Mouse (Mus musculus): Measurements from ENCODE around the gene Pfas. TPM values are rescaled to one million over a fixed set of nuclear protein-coding genes. Genes with fewer than 3 reads are reported as not detected.
"Not testable (repeated sequence)": the region's sequence is repeated elsewhere in the genome, so short reads cannot be mapped to it uniquely, and the experiment has no call there.

Pfas gene
- polyA plus RNA-seq, 1 experiment from 2014 or later = 15.5 TPM

DNA sequence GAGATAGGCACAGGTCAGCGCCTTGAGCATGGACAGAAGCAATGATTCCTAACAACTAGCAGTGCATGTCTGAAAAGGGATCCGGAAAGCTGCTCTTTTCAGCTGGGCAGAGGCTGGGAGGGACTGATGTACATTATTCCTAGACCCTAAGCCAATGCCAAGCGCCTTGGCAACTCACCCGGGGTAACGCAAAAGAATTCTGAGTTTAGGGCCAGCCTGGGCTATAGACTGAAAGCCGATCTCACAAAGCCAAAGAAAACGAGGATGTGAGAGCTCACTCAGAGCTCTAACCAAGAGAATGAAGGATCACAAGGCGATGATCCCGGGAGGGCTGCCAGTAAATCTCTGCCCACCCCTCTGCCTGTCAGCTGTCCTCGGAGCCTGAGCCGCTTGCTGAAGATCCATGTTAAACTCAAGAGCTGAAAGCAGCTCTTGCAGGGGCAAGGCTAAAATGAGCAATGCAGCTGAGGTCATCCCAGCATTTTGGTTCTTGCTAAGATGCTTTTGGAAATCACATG, 20.8 kb downstream of the Pfas start:
- H3K4me2 ChIP-seq = no peak overlapping the region
- peaks cover 52% of the 10 kb centered on the region for H3K36me3 ChIP-seq
- peak overlapping the region; percentile 28 for H3K27ac ChIP-seq (replicated peaks)
- ATAC-seq (ENCODE audit: low FRiP score) = no peak
- no peak overlapping the region for H3K4me3 ChIP-seq (replicated peaks)
- no peaks in the 10 kb centered on the region for H3K27me3 ChIP-seq (replicated peaks)
- no peaks in the 10 kb centered on the region for H3K9me3 ChIP-seq (replicated peaks)
- no peak overlapping the region for H3K9ac ChIP-seq (replicated peaks)
- 72% methylated on average over 11 of the region's 11 CpGs for WGBS
- H3K4me1 ChIP-seq = no peaks in the 10 kb centered on the region

DNA sequence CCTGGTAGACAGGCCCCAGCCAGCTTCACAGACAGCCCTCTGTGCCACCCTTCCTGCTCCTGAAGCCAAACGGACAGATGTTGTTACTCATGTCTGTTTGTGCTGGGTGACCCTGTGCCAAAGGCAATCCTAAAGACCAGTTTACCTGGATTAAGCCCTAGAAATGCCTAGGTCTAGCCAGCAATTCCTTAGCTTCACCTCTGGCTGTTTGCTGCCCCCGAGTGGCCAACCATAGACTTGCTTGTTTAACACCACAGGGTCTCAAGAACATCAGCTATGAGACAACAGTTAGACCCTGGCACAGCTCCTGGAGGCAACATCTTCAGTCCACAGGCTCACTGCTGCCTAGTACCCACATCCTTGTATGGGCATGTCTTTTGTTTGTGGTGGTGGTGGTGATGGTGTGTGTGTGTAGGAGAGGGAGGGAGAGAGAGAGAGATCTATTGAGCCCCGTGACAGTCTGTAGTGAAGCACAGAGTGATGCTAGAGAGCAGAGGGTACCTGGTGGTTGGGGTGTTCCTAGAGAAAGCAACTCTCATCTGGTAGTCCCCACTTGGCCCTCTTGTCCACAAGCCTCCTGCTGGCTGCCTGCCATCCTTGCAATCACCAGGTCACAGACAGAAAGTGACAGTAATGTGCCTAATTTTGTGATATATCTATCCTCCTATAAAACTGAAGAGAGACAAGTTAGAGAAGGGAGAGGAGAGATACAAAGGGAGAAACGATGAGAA, 25.5 kb downstream of the Pfas start:
- no peak overlapping the region for H3K9ac ChIP-seq (replicated peaks)
- H3K9me3 ChIP-seq (replicated peaks) = no peaks in the 10 kb centered on the region
- no peaks in the 10 kb centered on the region for H3K27me3 ChIP-seq (replicated peaks)
- WGBS = 29% methylated on average over 4 of the region's 4 CpGs
- no peak overlapping the region for H3K4me3 ChIP-seq (replicated peaks)
- no peak overlapping the region for H3K4me2 ChIP-seq
- ATAC-seq (ENCODE audit: low FRiP score) = no peak
- H3K36me3 ChIP-seq = peaks cover 16% of the 10 kb centered on the region
- H3K27ac ChIP-seq (replicated peaks) = no peak overlapping the region
- no peaks in the 10 kb centered on the region for H3K4me1 ChIP-seq

DNA sequence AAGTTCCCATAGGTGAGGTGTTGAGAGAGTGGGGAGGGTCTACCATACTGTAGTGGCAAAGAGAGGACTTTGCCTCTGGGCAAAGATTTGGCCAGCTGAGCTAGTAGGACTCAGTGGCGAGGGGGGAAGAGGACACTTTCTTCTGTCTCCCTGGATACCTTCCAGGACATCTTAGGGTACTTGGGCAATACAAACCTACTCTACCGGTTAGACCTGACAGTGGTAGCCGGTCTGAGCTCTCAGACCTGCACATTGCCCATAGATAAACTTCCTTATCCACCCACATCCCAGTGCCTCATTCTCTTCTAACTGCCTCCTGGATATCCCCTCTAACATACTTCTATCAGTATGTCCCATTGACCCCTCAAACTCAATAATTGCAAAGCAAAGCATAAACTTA, 27.3 kb downstream of the Pfas start:
- WGBS = 74% methylated on average over 3 of the region's 3 CpGs
- H3K4me3 ChIP-seq (replicated peaks) = no peak overlapping the region
- H3K27ac ChIP-seq (replicated peaks) = no peak overlapping the region
- no peaks in the 10 kb centered on the region for H3K4me1 ChIP-seq
- no peaks in the 10 kb centered on the region for H3K9me3 ChIP-seq (replicated peaks)
- no peak for ATAC-seq (ENCODE audit: low FRiP score)
- H3K9ac ChIP-seq (replicated peaks) = no peak overlapping the region
- H3K27me3 ChIP-seq (replicated peaks) = no peaks in the 10 kb centered on the region
- peaks cover 2% of the 10 kb centered on the region; the same call in 1 of the 2 replicates for H3K36me3 ChIP-seq
- no peak overlapping the region for H3K4me2 ChIP-seq

DNA sequence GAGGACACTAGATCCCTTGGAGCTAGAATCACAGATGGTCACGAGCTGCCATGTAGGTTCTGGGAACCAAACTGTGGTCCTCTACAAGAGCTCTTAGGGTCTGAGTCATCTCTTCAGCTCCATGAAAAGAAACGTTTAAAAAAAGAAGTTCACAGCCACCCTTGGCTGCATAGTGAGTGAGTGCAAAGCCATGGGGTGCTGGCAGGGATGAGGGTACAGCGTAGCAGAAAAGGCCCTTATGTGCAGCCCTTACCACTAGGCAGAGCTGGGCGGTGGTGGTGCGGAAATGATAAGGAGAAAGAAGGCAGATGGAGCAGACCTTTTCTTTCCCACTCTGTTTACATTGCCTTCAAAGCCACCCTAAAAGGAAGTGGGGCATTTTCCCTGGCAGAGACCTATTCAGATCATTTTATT, 28.9 kb downstream of the Pfas start:
- ATAC-seq (ENCODE audit: low FRiP score) = no peak
- Histone ChIP-seq H3K36me3 (no peaks in the 10 kb centered on the region), H3K27ac (replicated peaks) (no peak overlapping the region), H3K4me2 (no peak overlapping the region), H3K9me3 (replicated peaks) (no peaks in the 10 kb centered on the region), H3K4me3 (replicated peaks) (no peak overlapping the region), H3K4me1 (no peaks in the 10 kb centered on the region), H3K9ac (replicated peaks) (no peak overlapping the region), H3K27me3 (replicated peaks) (no peaks in the 10 kb centered on the region)
- WGBS = 72% methylated on average over 5 of the region's 5 CpGs

DNA sequence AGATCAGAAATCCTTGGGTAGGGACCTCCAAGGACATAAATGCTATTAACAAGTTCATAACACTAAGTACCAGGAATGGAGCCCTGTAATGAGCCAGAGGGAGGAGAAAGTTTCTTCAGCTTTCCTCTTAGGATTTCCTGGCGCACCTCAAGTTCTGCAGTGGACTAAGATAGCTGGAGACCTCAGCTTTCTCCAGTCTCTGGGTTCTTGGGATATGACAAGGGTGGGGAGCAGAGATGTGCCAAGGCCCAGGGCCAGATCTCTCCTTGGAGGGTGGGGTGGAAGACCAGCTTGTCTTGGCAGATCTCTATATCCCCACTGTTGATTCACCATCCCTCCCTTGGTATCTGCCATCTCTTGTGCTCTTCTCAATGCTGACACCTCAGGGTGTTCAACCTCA, 32.7 kb downstream of the Pfas start:
- WGBS = 91% methylated on average over 1 of the region's 1 CpGs
- peaks cover 11% of the 10 kb centered on the region for H3K4me1 ChIP-seq
- no peak overlapping the region for H3K27ac ChIP-seq (replicated peaks)
- H3K9me3 ChIP-seq (replicated peaks) = no peaks in the 10 kb centered on the region
- no peak overlapping the region for H3K4me3 ChIP-seq (replicated peaks)
- no peaks in the 10 kb centered on the region for H3K36me3 ChIP-seq
- ATAC-seq (ENCODE audit: low FRiP score) = no peak
- H3K27me3 ChIP-seq (replicated peaks) = no peaks in the 10 kb centered on the region
- H3K9ac ChIP-seq (replicated peaks) = no peak overlapping the region
- H3K4me2 ChIP-seq = no peak overlapping the region

DNA sequence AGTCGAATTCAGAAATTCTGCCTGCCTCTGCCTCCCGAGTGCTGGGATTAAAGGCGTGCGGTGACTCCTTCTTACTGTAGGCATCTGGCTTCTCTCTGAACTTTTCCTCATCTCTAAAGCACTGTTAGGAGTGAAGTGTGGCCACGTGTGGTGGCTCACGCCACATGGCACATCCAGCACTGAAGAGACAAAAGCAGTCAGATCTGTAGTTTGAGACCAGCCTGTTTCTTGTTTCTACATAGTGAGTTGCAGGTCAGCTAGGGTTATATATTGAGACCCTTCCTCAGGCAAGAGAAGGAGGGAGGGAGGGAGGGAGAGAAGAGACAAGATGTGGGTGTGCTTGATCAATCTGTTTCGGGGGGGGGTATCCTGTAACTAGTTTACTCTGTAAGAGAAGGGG, 33.2 kb downstream of the Pfas start, which contains the start of gene Rangrf:
TSS of gene Rangrf (minus strand) at position 101 of the 400 bp plus-strand sequence.
- no peaks in the 10 kb centered on the region for H3K27me3 ChIP-seq (replicated peaks)
- WGBS = 81% methylated on average over 7 of the region's 7 CpGs
- H3K27ac ChIP-seq (replicated peaks) = no peak within 1 kb of the TSS
- peak within 1 kb of the TSS; percentile 46 for H3K4me3 ChIP-seq (replicated peaks)
- peak within 1 kb of the TSS; percentile 72 for H3K4me2 ChIP-seq
- 0 out of 2 replicates have a peak within 1 kb of the TSS, but pooled peaks have one; percentile 29 for H3K9ac ChIP-seq (replicated peaks)
- no peaks in the 10 kb centered on the region for H3K9me3 ChIP-seq (replicated peaks)
- peaks cover 11% of the 10 kb centered on the region for H3K4me1 ChIP-seq
- no peaks in the 10 kb centered on the region for H3K36me3 ChIP-seq
- ATAC-seq (ENCODE audit: low FRiP score) = no peak

DNA sequence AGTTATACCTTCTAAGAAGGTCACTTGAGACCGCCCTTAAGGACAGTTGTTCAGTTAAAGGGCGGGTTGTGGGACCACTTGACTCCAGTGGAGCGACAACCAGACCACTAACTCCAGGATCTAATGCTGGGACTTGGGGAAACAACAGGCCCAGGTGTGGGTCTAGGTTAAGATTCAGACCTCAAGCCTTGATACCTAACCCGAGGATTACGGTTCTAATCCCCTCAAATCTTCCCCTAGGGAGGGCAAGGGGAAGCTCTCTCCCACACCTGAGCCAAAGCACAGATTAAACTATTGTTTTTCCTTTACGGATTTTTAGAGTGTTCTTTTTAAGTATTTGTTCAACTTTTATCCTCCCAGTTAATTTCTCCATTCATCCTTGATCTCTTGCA, 34.2 kb downstream of the Pfas start:
- no peak for ATAC-seq (ENCODE audit: low FRiP score)
- H3K27ac ChIP-seq (replicated peaks) = no peak overlapping the region
- no peaks in the 10 kb centered on the region for H3K36me3 ChIP-seq
- WGBS = 37% methylated on average over 6 of the region's 6 CpGs
- 0 out of 2 replicates have a peak overlapping the region, but pooled peaks have one; percentile 29 for H3K9ac ChIP-seq (replicated peaks)
- no peaks in the 10 kb centered on the region for H3K9me3 ChIP-seq (replicated peaks)
- peaks cover 11% of the 10 kb centered on the region for H3K4me1 ChIP-seq
- H3K4me2 ChIP-seq = peak overlapping the region; percentile 72
- H3K4me3 ChIP-seq (replicated peaks) = peak overlapping the region; percentile 46
- no peaks in the 10 kb centered on the region; the same call in 1 of the 2 replicates for H3K27me3 ChIP-seq (replicated peaks)

DNA sequence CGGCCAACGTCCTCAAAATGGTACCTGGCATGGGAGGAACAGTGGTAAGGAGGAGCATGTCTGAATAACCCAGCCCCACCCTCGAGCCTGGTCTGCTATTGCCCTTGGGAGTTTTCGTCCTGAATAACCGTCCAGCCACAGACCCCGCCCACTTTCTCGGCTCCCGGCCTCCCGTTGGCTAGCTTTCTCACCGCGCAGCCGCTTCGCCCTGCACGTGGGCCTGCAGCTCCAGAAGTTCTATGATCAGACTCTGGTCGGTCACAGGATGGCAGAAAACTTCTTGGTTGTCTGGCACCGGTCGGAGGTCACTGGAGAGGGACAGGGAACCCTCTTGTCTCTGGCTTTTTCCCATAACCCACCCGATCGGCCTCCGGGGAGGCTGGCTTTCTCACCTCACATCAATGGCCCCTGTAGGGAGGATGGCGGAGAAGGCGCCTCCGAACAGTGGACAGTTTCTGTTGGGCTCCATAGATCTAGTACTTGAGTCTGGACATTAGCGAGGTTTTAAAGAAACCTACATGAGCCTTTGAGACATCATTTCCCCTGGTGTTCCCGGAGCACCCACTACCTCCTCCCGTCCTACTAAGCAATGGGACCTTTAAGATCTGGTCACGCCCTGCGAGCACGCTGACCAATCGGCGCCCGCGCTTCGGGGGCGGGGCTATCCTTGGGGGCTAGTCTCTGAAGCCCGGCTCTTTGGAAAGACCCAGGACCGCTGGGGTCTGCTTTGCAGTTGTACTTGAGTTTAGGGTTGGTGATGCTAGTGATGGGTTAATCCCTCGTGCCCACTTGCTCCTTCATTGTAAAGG, 34.8 kb downstream of the Pfas start:
- Histone ChIP-seq H3K4me1 (peaks cover 17% of the 10 kb centered on the region), H3K4me2 (peak overlapping the region; percentile 72), H3K9ac (replicated peaks) (peak overlapping the region; percentile 29), H3K4me3 (replicated peaks) (peak overlapping the region; percentile 46)
- not testable (repeated sequence) for H3K36me3 ChIP-seq; H3K27me3 ChIP-seq (replicated peaks); H3K9me3 ChIP-seq (replicated peaks); H3K27ac ChIP-seq (replicated peaks)
- under 1% methylated on average over 38 of the region's 38 CpGs for WGBS
- ATAC-seq (ENCODE audit: low FRiP score) = peak; percentile 90

DNA sequence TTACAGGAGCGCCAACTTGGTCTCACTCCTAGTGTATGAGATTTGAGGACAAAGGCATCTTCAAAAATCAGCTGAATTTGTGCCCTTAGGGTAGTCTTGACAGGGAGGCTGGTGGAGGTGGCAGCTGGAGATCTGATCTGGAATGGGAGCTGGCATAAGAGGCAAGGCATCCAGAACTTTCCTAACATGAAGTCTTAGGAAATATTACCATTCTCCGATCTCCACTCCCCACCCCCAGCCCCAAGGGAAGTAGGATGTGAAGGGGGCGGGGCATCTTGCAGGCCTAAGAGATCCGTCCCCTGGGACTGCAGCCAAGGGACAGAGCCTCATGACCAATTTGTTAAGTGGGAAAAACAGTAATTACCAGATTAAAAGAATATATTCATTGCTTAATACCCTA, 38.0 kb downstream of the Pfas start:
- H3K9ac ChIP-seq (replicated peaks) = no peak overlapping the region
- no peak for ATAC-seq (ENCODE audit: low FRiP score)
- H3K27me3 ChIP-seq (replicated peaks) = no peaks in the 10 kb centered on the region; the same call in 1 of the 2 replicates
- peaks cover 28% of the 10 kb centered on the region for H3K4me1 ChIP-seq
- no peaks in the 10 kb centered on the region for H3K9me3 ChIP-seq (replicated peaks)
- no peak overlapping the region for H3K27ac ChIP-seq (replicated peaks)
- H3K36me3 ChIP-seq = no peaks in the 10 kb centered on the region
- 78% methylated on average over 4 of the region's 4 CpGs for WGBS
- H3K4me2 ChIP-seq = no peak overlapping the region
- H3K4me3 ChIP-seq (replicated peaks) = no peak overlapping the region

DNA sequence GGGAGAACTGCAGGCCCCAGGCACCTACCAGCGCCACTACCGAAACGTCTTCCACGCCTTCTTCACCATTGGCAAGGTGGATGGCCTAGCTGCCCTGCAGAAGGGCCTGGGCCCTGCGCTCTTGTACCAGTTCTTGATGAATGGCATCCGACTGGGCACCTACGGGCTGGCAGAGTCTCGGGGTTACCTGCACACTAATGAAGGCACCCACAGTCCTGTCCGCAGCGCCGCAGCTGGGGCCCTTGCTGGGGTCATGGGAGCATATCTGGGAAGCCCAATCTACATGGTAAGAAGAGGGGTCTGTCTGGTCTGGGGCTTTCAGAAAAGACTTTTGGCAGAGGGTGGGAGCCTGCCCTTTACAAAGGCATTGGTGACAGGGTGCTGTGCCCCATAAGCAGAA, 39.5 kb downstream of the Pfas start:
- no peak overlapping the region for H3K4me3 ChIP-seq (replicated peaks)
- H3K36me3 ChIP-seq = no peaks in the 10 kb centered on the region
- 92% methylated on average over 11 of the region's 11 CpGs for WGBS
- ATAC-seq (ENCODE audit: low FRiP score) = no peak
- H3K9me3 ChIP-seq (replicated peaks) = no peaks in the 10 kb centered on the region
- H3K27ac ChIP-seq (replicated peaks) = no peak overlapping the region
- H3K27me3 ChIP-seq (replicated peaks) = no peaks in the 10 kb centered on the region; the same call in 1 of the 2 replicates
- peak overlapping the region; percentile 94 for H3K4me2 ChIP-seq
- peaks cover 25% of the 10 kb centered on the region for H3K4me1 ChIP-seq
- H3K9ac ChIP-seq (replicated peaks) = 0 out of 2 replicates have a peak overlapping the region, but pooled peaks have one; percentile 41

DNA sequence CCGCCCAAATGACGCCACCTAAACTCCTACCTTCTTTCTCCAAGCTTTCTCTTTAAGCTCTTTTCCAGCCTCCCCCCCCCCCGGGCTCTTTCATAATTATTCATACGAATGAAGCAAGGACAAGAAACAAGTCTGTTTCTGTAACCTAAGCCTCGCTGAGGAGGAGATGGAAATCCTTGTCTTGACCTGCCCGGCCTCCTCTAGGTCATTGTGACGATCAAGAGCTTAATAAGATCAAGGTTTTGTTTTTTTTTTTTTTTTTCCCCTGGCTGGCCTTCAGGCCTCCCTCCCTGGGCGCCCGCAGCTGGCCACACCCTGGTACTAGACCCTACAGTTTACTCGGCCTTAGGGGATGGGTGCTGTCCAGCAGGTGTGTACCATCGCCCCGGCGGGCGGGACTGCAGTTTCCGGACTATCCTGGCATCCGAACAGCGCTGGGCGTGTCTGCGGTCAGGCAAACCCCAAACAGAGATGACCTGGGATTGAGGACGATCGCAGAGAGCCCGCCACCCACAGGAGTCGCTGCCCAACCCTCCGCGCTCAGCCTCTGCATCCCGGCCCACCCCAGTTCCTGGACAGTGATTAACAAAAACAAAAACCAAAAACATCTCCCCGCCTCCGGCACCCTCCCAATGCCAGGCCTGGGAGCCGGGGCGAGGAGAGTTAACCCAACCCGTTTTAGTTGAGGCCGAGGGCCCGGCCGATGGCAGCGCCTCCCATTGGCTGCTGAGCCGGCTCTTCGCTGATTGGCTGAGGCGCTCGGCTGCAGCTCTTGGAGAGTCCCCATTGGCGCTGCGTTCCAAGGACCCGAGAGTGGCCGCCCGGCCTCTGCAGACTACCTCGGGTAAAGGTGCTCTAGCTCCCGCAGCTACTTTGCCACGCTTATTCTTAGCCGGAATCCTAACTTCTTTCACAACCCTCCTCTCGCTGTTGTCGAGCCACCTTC, 40.6 kb downstream of the Pfas start, which contains the start of gene Slc25a35:
TSS of gene Slc25a35 (plus strand) at position 795 of the 946 bp plus-strand sequence.
- Histone ChIP-seq H3K9me3 (replicated peaks) (no peaks in the 10 kb centered on the region), H3K27me3 (replicated peaks) (no peaks in the 10 kb centered on the region; the same call in 1 of the 2 replicates), H3K4me2 (peak within 1 kb of the TSS; percentile 94), H3K4me3 (replicated peaks) (peak within 1 kb of the TSS; percentile 68), H3K36me3 (no peaks in the 10 kb centered on the region), H3K9ac (replicated peaks) (peak within 1 kb of the TSS; percentile 77), H3K4me1 (peaks cover 17% of the 10 kb centered on the region), H3K27ac (replicated peaks) (peak within 1 kb of the TSS; percentile 78)
- WGBS = under 1% methylated on average over 50 of the region's 50 CpGs
- peak; percentile 96 for ATAC-seq (ENCODE audit: low FRiP score)
